Mouse (Mus musculus): ENCODE results near the gene Psmd7.

DNA sequence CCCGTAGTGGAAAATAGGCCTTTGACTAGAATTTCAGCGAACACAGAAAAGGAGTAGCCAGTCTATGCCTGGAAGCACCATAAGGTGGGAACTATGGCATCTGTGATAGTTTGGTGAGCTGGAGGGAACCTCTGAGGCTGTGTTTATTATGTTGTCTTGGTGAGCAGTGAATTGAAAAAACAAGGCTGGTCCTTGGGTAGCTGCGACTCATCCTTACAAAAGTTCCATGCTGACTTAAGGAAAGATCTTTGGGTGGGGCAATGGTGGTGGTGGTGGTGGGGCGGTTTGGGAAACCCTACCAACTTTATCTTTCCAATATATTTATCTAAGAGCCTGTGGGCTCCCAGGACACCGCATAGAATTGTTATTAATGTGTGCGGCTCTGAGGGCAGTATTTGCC, 25.1 kb upstream of the Psmd7 start:
- TF ChIP-seq CTCF (conservative IDR thresholded peaks at IDR 0.05; ENCODE audit: insufficient read depth, insufficient read length, low read depth, low read length): no peak
- TF ChIP-seq POLR2A (IDR thresholded peaks at IDR 0.05; ENCODE audit: low read depth, low read length): no peak

Measured in kidney, adult 2 months (tissue).